Mouse (Mus musculus) limb, embryonic 14.5 days (tissue): ENCODE results near the gene Tmem131. TPM values are rescaled to one million over a fixed set of nuclear protein-coding genes. Genes with fewer than 3 reads are reported as not detected.

Source experiments
- ATAC-seq: fragments of 200-750 bp; cut with Nextera tagmentation; 2 replicates; pipeline ENCODE4 v1.8.0; 2017; ENCODE audit warnings: low read depth, moderate number of reproducible peaks, moderate TSS enrichment; ENCODE audit not compliant: low FRiP score
- DNase-seq: peaks from one replicate; pipeline ENCODE4 v3.0.0-alpha.2; 2015; ENCODE audit warnings: low spot score
- H3K27ac ChIP-seq: fragments of 300-500 bp; sonication (generic); replicated peaks from 2 replicates; pipeline ENCODE4 v1.5.1; 2014; ENCODE audit warnings: low read depth, mild to moderate bottlenecking, low read length, moderate library complexity, mixed read lengths
- H3K27me3 ChIP-seq: fragments of 300-500 bp; sonication (generic); 2 replicates; pipeline ENCODE4 v1.6.1; 2014; ENCODE audit warnings: low read length, mixed read lengths; ENCODE audit not compliant: control insufficient read depth, insufficient read depth
- H3K36me3 ChIP-seq: fragments of 300-500 bp; sonication (generic); 2 replicates; pipeline ENCODE4 v1.6.1; 2014; ENCODE audit warnings: mild to moderate bottlenecking, low read length, moderate library complexity, mixed read lengths; ENCODE audit not compliant: control insufficient read depth, insufficient read depth
- H3K4me1 ChIP-seq: fragments of 300-500 bp; sonication (generic); 2 replicates; pipeline ENCODE4 v1.6.1; 2014; ENCODE audit warnings: antibody characterized with exemption, low read length, mixed read lengths; ENCODE audit not compliant: control insufficient read depth, insufficient read depth
- H3K4me2 ChIP-seq: fragments of 300-500 bp; sonication (generic); replicated peaks from 2 replicates; pipeline ENCODE4 v1.6.1; 2014; ENCODE audit warnings: low read depth, mild to moderate bottlenecking, low read length, moderate library complexity; ENCODE audit not compliant: severe bottlenecking
- H3K4me3 ChIP-seq: fragments of 300-500 bp; sonication (generic); replicated peaks from 2 replicates; pipeline ENCODE4 v1.5.1; 2014; ENCODE audit warnings: low read length
- H3K9ac ChIP-seq: fragments of 300-500 bp; sonication (generic); 2 replicates; pipeline ENCODE4 v1.6.1; 2014; ENCODE audit warnings: mild to moderate bottlenecking, low read depth, low read length, moderate library complexity; ENCODE audit not compliant: severe bottlenecking
- H3K9me3 ChIP-seq: fragments of 300-500 bp; sonication (generic); 2 replicates; pipeline ENCODE4 v1.6.1; 2016; ENCODE audit warnings: low read length; ENCODE audit not compliant: control insufficient read depth
- POLR2A ChIP-seq: fragments of 200-500 bp; IDR thresholded peaks from 2 replicates; pipeline ENCODE4 v1.8.0; 2012; ENCODE audit warnings: inconsistent platforms, mild to moderate bottlenecking, moderate library complexity, borderline replicate concordance; ENCODE audit not compliant: insufficient read depth, insufficient read length; ENCODE audit errors: extremely low read depth
- WGBS: fragments of 180-500 bp; shearing (Covaris S2); extraction: QIAGEN DNeasy Blood & Tissue Kit; methylation state at CpG from one replicate; pipeline ENCODE4 v1.1.7; 2014; 5-methylcytosine and 5-hydroxymethylcytosine counted together
- polyA plus RNA-seq, 2 experiments: library from polyadenylated mRNA; depleted of rRNA in 1 of 2; stranded (reverse) in 1 of 2; unstranded in 1 of 2; fragments of >200 nt; fragmentation: Nextera tagmentation in 1 of 2; extraction: Ambion mirVana in 1 of 2; gene quantifications; 2 replicates each; pipeline versions ENCODE4 v1.2.1 to v1.2.3; 2012 to 2014

Tmem131 gene
- polyA plus RNA-seq, 2 experiments: 22.5 to 42.3 TPM

- H3K27me3 ChIP-seq: no peaks in the 10 kb centered on the region
- H3K4me2 ChIP-seq: no peak overlapping the region
- TF ChIP-seq POLR2A: no peak
- DNase-seq (no peak), ATAC-seq (no peak)
- H3K9me3 ChIP-seq: no peaks in the 10 kb centered on the region
- H3K4me3 ChIP-seq: no peak overlapping the region
- no peak overlapping the region for H3K9ac ChIP-seq
- peaks cover 24% of the 10 kb centered on the region for H3K36me3 ChIP-seq
- WGBS: 87% methylated on average over 4 of the region's 4 CpGs
- no peak overlapping the region for H3K27ac ChIP-seq
- no peaks in the 10 kb centered on the region for H3K4me1 ChIP-seq
These were observed 72.2 kb downstream of the Tmem131 start for GRCm38 (mm10) chr1:36871238-36871637.

- no peak overlapping the region for H3K4me3 ChIP-seq
- no peak for ATAC-seq
These were observed 72.9 kb downstream of the Tmem131 start for GRCm38 (mm10) chr1:36870518-36870917.

GRCm38 (mm10) chr1:36864757-36865156 is 78.7 kb downstream of the Tmem131 start:
- DNase-seq (no peak), ATAC-seq (no peak)
- Histone ChIP-seq H3K4me2 (no peak overlapping the region), H3K36me3 (peaks cover 11% of the 10 kb centered on the region; the same call in 1 of the 2 replicates), H3K27me3 (no peaks in the 10 kb centered on the region), H3K4me3 (no peak overlapping the region), H3K27ac (no peak overlapping the region), H3K9me3 (no peaks in the 10 kb centered on the region), H3K4me1 (peaks cover 21% of the 10 kb centered on the region), H3K9ac (no peak overlapping the region)
- WGBS: 77% methylated on average over 3 of the region's 3 CpGs
- no peak for TF ChIP-seq POLR2A

More at GRCm38 (mm10) chr1:36870518-36870917, 72.9 kb downstream of the Tmem131 start:
- H3K27ac ChIP-seq: no peak overlapping the region
- H3K27me3 ChIP-seq: no peaks in the 10 kb centered on the region
- H3K4me2 ChIP-seq: no peak overlapping the region
- H3K4me1 ChIP-seq: no peaks in the 10 kb centered on the region
- no peaks in the 10 kb centered on the region for H3K9me3 ChIP-seq
- 100% methylated on average over 1 of the region's 1 CpGs for WGBS
- H3K36me3 ChIP-seq: peaks cover 24% of the 10 kb centered on the region
- no peak for DNase-seq
- TF ChIP-seq POLR2A: no peak
- H3K9ac ChIP-seq: no peak overlapping the region

- no peak for ATAC-seq
- no peak for TF ChIP-seq POLR2A
- DNase-seq: no peak
- H3K4me3 ChIP-seq: no peak overlapping the region
- H3K36me3 ChIP-seq: no peaks in the 10 kb centered on the region
- no peaks in the 10 kb centered on the region for H3K27me3 ChIP-seq
- no peak overlapping the region for H3K4me2 ChIP-seq
- H3K9ac ChIP-seq: no peak overlapping the region
- 79% methylated on average over 2 of the region's 2 CpGs for WGBS
- no peaks in the 10 kb centered on the region for H3K9me3 ChIP-seq
- peaks cover 21% of the 10 kb centered on the region for H3K4me1 ChIP-seq
- H3K27ac ChIP-seq: peak overlapping the region; percentile 70; the same call in 1 of the 2 replicates
These were observed 81.7 kb downstream of the Tmem131 start for GRCm38 (mm10) chr1:36861775-36862174.

GRCm38 (mm10) chr1:36860876-36861275 is 82.6 kb downstream of the Tmem131 start:
- Histone ChIP-seq H3K4me1 (peaks cover 21% of the 10 kb centered on the region), H3K27ac (peak overlapping the region; percentile 70), H3K4me3 (no peak overlapping the region), H3K36me3 (no peaks in the 10 kb centered on the region), H3K4me2 (0 out of 2 replicates have a peak overlapping the region, but pooled peaks have one; percentile 1), H3K9ac (no peak overlapping the region), H3K9me3 (no peaks in the 10 kb centered on the region), H3K27me3 (no peaks in the 10 kb centered on the region)
- DNase-seq: peak; percentile 22
- TF ChIP-seq POLR2A: no peak
- WGBS: 11% methylated on average over 1 of the region's 1 CpGs
- ATAC-seq: peak; percentile 28; the same call in 1 of the 2 replicates
